Mouse (Mus musculus): ENCODE data around the gene Wnk2. TPM values are rescaled to one million over a fixed set of nuclear protein-coding genes. Genes with fewer than 3 reads are reported as not detected.

Wnk2 gene
- polyA plus RNA-seq, 2 experiments, result 3.0 to 7.8 TPM

- peaks cover 9% of the 10 kb centered on the region; the same call in 1 of the 2 replicates for H3K4me1 ChIP-seq (ENCODE audit: control insufficient read depth, insufficient read depth, low read length)
- no peak overlapping the region for H3K4me3 ChIP-seq (replicated peaks; ENCODE audit: low read length)
- no peak for ATAC-seq (ENCODE audit: low FRiP score, low read depth)
- TF ChIP-seq POLR2A (IDR thresholded peaks at IDR 0.05; ENCODE audit: borderline replicate concordance, extremely low read depth, insufficient read depth, insufficient read length), result no peak
- 72% methylated on average over 10 of the region's 10 CpGs for WGBS
- no peak overlapping the region for H3K9ac ChIP-seq (ENCODE audit: low read depth, low read length, severe bottlenecking)
- no peak for DNase-seq (ENCODE audit: low spot score)
- no peaks in the 10 kb centered on the region for H3K27me3 ChIP-seq (ENCODE audit: control insufficient read depth, insufficient read depth, low read length)
- H3K27ac ChIP-seq (replicated peaks; ENCODE audit: low read depth, low read length), result no peak overlapping the region
- no peaks in the 10 kb centered on the region for H3K36me3 ChIP-seq (ENCODE audit: control insufficient read depth, insufficient read depth, low read length)
- no peak overlapping the region for H3K4me2 ChIP-seq (replicated peaks; ENCODE audit: low read depth, low read length, severe bottlenecking)
- no peaks in the 10 kb centered on the region for H3K9me3 ChIP-seq (ENCODE audit: control insufficient read depth, low read length)
These were observed 27.7 kb upstream of the Wnk2 start for GRCm38 (mm10) chr13:49175509-49175908.

- TF ChIP-seq POLR2A (IDR thresholded peaks at IDR 0.05; ENCODE audit: borderline replicate concordance, extremely low read depth, insufficient read depth, insufficient read length), result no peak
- DNase-seq (ENCODE audit: low spot score) (peak; percentile 84), ATAC-seq (ENCODE audit: low FRiP score, low read depth) (peak; percentile 77; the same call in 1 of the 2 replicates)
- Histone ChIP-seq H3K4me3 (replicated peaks; ENCODE audit: low read length) (no peak overlapping the region), H3K9ac (ENCODE audit: low read depth, low read length, severe bottlenecking) (no peak overlapping the region), H3K27ac (replicated peaks; ENCODE audit: low read depth, low read length) (no peak overlapping the region), H3K9me3 (ENCODE audit: control insufficient read depth, low read length) (no peaks in the 10 kb centered on the region), H3K4me2 (replicated peaks; ENCODE audit: low read depth, low read length, severe bottlenecking) (no peak overlapping the region), H3K36me3 (ENCODE audit: control insufficient read depth, insufficient read depth, low read length) (no peaks in the 10 kb centered on the region), H3K4me1 (ENCODE audit: control insufficient read depth, insufficient read depth, low read length) (no peaks in the 10 kb centered on the region), H3K27me3 (ENCODE audit: control insufficient read depth, insufficient read depth, low read length) (no peaks in the 10 kb centered on the region)
- WGBS, result 7% methylated on average over 12 of the region's 12 CpGs
These were observed 25.3 kb upstream of the Wnk2 start for GRCm38 (mm10) chr13:49172971-49173596.

GRCm38 (mm10) chr13:49172335-49172734 is 24.5 kb upstream of the Wnk2 start:
- 94% methylated on average over 7 of the region's 7 CpGs for WGBS
- H3K27me3 ChIP-seq (ENCODE audit: control insufficient read depth, insufficient read depth, low read length), result no peaks in the 10 kb centered on the region
- peaks cover under 1% of the 10 kb centered on the region; the same call in 1 of the 2 replicates for H3K4me1 ChIP-seq (ENCODE audit: control insufficient read depth, insufficient read depth, low read length)
- no peak for TF ChIP-seq POLR2A (IDR thresholded peaks at IDR 0.05; ENCODE audit: borderline replicate concordance, extremely low read depth, insufficient read depth, insufficient read length)
- no peak for ATAC-seq (ENCODE audit: low FRiP score, low read depth)
- no peak for DNase-seq (ENCODE audit: low spot score)
- H3K4me2 ChIP-seq (replicated peaks; ENCODE audit: low read depth, low read length, severe bottlenecking), result no peak overlapping the region
- no peak overlapping the region for H3K27ac ChIP-seq (replicated peaks; ENCODE audit: low read depth, low read length)
- H3K9me3 ChIP-seq (ENCODE audit: control insufficient read depth, low read length), result no peaks in the 10 kb centered on the region
- H3K4me3 ChIP-seq (replicated peaks; ENCODE audit: low read length), result no peak overlapping the region
- no peak overlapping the region for H3K9ac ChIP-seq (ENCODE audit: low read depth, low read length, severe bottlenecking)
- no peaks in the 10 kb centered on the region for H3K36me3 ChIP-seq (ENCODE audit: control insufficient read depth, insufficient read depth, low read length)

GRCm38 (mm10) chr13:49171729-49172128 is 23.9 kb upstream of the Wnk2 start:
- Histone ChIP-seq H3K9ac (ENCODE audit: low read depth, low read length, severe bottlenecking) (no peak overlapping the region), H3K4me3 (replicated peaks; ENCODE audit: low read length) (no peak overlapping the region), H3K27ac (replicated peaks; ENCODE audit: low read depth, low read length) (no peak overlapping the region), H3K4me1 (ENCODE audit: control insufficient read depth, insufficient read depth, low read length) (peaks cover 6% of the 10 kb centered on the region), H3K4me2 (replicated peaks; ENCODE audit: low read depth, low read length, severe bottlenecking) (no peak overlapping the region), H3K36me3 (ENCODE audit: control insufficient read depth, insufficient read depth, low read length) (no peaks in the 10 kb centered on the region), H3K9me3 (ENCODE audit: control insufficient read depth, low read length) (no peaks in the 10 kb centered on the region), H3K27me3 (ENCODE audit: control insufficient read depth, insufficient read depth, low read length) (no peaks in the 10 kb centered on the region)
- 82% methylated on average over 1 of the region's 1 CpGs for WGBS
- TF ChIP-seq POLR2A (IDR thresholded peaks at IDR 0.05; ENCODE audit: borderline replicate concordance, extremely low read depth, insufficient read depth, insufficient read length), result no peak
- no peak for DNase-seq (ENCODE audit: low spot score)
- ATAC-seq (ENCODE audit: low FRiP score, low read depth), result no peak

GRCm38 (mm10) chr13:49170623-49171022 is 22.8 kb upstream of the Wnk2 start:
- no peak overlapping the region for H3K4me3 ChIP-seq (replicated peaks; ENCODE audit: low read length)
- H3K27me3 ChIP-seq (ENCODE audit: control insufficient read depth, insufficient read depth, low read length), result no peaks in the 10 kb centered on the region
- no peaks in the 10 kb centered on the region for H3K9me3 ChIP-seq (ENCODE audit: control insufficient read depth, low read length)
- no peaks in the 10 kb centered on the region for H3K36me3 ChIP-seq (ENCODE audit: control insufficient read depth, insufficient read depth, low read length)
- H3K4me1 ChIP-seq (ENCODE audit: control insufficient read depth, insufficient read depth, low read length), result peaks cover 7% of the 10 kb centered on the region
- H3K4me2 ChIP-seq (replicated peaks; ENCODE audit: low read depth, low read length, severe bottlenecking), result no peak overlapping the region
- no peak overlapping the region for H3K9ac ChIP-seq (ENCODE audit: low read depth, low read length, severe bottlenecking)
- 89% methylated on average over 11 of the region's 11 CpGs for WGBS
- H3K27ac ChIP-seq (replicated peaks; ENCODE audit: low read depth, low read length), result no peak overlapping the region
- TF ChIP-seq POLR2A (IDR thresholded peaks at IDR 0.05; ENCODE audit: borderline replicate concordance, extremely low read depth, insufficient read depth, insufficient read length), result no peak
- DNase-seq (ENCODE audit: low spot score) (no peak), ATAC-seq (ENCODE audit: low FRiP score, low read depth) (no peak)

Measured in limb, embryonic 14.5 days (tissue).